22 mouse cellular contexts compared by ENCODE assay signal in the genomic region with DNA sequence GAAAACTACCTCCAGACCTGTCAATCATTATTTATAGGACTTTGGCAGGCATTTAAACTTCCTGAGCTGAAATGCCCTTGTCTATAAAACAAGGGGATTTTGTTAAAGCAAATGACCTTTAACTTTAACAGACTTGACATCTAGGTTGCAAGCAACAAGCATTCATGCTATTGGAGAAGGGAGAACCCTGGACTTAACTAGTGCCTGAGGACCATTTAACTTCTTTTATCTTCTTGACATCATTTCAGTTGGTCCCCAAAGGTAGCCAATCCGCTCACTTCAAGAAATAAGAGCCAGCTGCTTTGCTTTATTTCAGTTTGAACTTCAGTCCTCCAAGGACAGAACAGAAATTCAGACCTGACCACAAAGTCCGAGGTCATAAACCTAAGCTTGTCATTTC. TPM values are rescaled to one million over a fixed set of nuclear protein-coding genes. Genes with fewer than 3 reads are reported as not detected.
"Had no signal": no experiment of that assay in that cellular context is flagged by ENCODE, and none has a peak within 500 bp of the region (broad histone marks: within the 10 kb centered on the region; RNA-seq: fewer than 3 reads in every experiment).

No protein-coding gene starts in this region.

- H3K4me1 ChIP-seq: midbrain, embryonic 12.5 days had no signal

- DNase-seq: kidney, adult 11 months; kidney, adult 8-10 months; kidney, postnatal 10 days; kidney, postnatal 4 days; left cerebral cortex, postnatal 4 days; liver, postnatal 0 days; lung, embryonic 14.5 days; retina, postnatal 1 day; right cerebral cortex, postnatal 25 days; spleen, adult 18-20 months; thymus, postnatal 25 days had no signal

- H3K4me3 ChIP-seq: kidney, embryonic 15.5 days; midbrain, embryonic 12.5 days; myocyte; neural tube, embryonic 13.5 days; stomach, embryonic 15.5 days had no signal

- ATAC-seq: liver, postnatal 0 days; lung, postnatal 0 days; midbrain, embryonic 16.5 days had no signal

- H3K9ac ChIP-seq: kidney, embryonic 15.5 days; liver, embryonic 14.5 days; liver, postnatal 0 days; lung, embryonic 14.5 days; midbrain, embryonic 12.5 days; neural tube, embryonic 13.5 days; stomach, embryonic 15.5 days had no signal

- H3K36me3 ChIP-seq: kidney, embryonic 15.5 days; midbrain, embryonic 12.5 days; neural tube, embryonic 13.5 days; stomach, embryonic 15.5 days had no signal

- H3K9me3 ChIP-seq: kidney, embryonic 15.5 days; midbrain, embryonic 12.5 days; neural tube, embryonic 13.5 days; stomach, embryonic 15.5 days had no signal

- H3K27me3 ChIP-seq: midbrain, embryonic 12.5 days; neural tube, embryonic 13.5 days; stomach, embryonic 15.5 days had no signal

- H3K4me2 ChIP-seq: kidney, embryonic 15.5 days; liver, embryonic 11.5 days; lung, embryonic 14.5 days; midbrain, embryonic 12.5 days; neural tube, embryonic 13.5 days; stomach, embryonic 15.5 days had no signal

- H3K27ac ChIP-seq: kidney, embryonic 15.5 days; liver, embryonic 14.5 days; midbrain, embryonic 12.5 days; neural tube, embryonic 13.5 days; stomach, embryonic 15.5 days had no signal

RNA-seq across cellular contexts. Expression of a gene that starts 11.1 kb away (rescaled TPM):
- total RNA-seq: megakaryocyte-erythroid progenitor cell, adult 5-6 weeks; monocyte, adult 5-6 weeks had no signal
